Mouse (Mus musculus) embryonic facial prominence, embryonic 13.5 days (tissue): ENCODE data around the gene Nme7. TPM values are rescaled to one million over a fixed set of nuclear protein-coding genes. Genes with fewer than 3 reads are reported as not detected.

Source experiments
- ATAC-seq: fragments of 200-750 bp; cut with Nextera tagmentation; 2 replicates; pipeline ENCODE4 v1.8.0; 2017; ENCODE audit warnings: low read depth; ENCODE audit not compliant: insufficient number of reproducible peaks, insufficient read depth, low FRiP score, low TSS enrichment
- H3K27ac ChIP-seq: fragments of 300-500 bp; sonication (generic); 2 replicates; pipeline ENCODE4 v1.5.1; 2015; ENCODE audit warnings: moderate library complexity, mild to moderate bottlenecking, inconsistent platforms
- H3K27me3 ChIP-seq: fragments of 300-500 bp; sonication (generic); 2 replicates; pipeline ENCODE4 v1.6.1; 2015; ENCODE audit warnings: mild to moderate bottlenecking, inconsistent platforms
- H3K36me3 ChIP-seq: fragments of 300-500 bp; sonication (generic); 2 replicates; pipeline ENCODE4 v1.6.1; 2015; ENCODE audit warnings: mild to moderate bottlenecking, inconsistent platforms
- H3K4me1 ChIP-seq: fragments of 300-500 bp; sonication (generic); 2 replicates; pipeline ENCODE4 v1.6.1; 2015; ENCODE audit warnings: inconsistent platforms
- H3K4me2 ChIP-seq: fragments of 300-500 bp; sonication (generic); 2 replicates; pipeline ENCODE4 v1.6.1; 2015; ENCODE audit warnings: moderate library complexity, mild to moderate bottlenecking, inconsistent platforms
- H3K4me3 ChIP-seq: fragments of 300-500 bp; sonication (generic); 2 replicates; pipeline ENCODE4 v1.5.1; 2015; ENCODE audit warnings: mild to moderate bottlenecking, inconsistent platforms
- H3K9ac ChIP-seq: fragments of 300-500 bp; sonication (generic); 2 replicates; pipeline ENCODE4 v1.6.1; 2015; ENCODE audit warnings: mild to moderate bottlenecking, inconsistent platforms
- H3K9me3 ChIP-seq: fragments of 300-500 bp; sonication (generic); 2 replicates; pipeline ENCODE4 v1.6.1; 2016; ENCODE audit warnings: inconsistent platforms
- WGBS: fragments of 180-500 bp; shearing (Covaris S2); methylation state at CpG from one replicate; pipeline ENCODE4 v1.1.7; 2015; ENCODE audit warnings: mixed read lengths; 5-methylcytosine and 5-hydroxymethylcytosine counted together
- polyA plus RNA-seq: library from polyadenylated mRNA; unstranded; fragments of >200 nt; fragmentation: Nextera tagmentation; extraction: Ambion mirVana; gene quantifications from 2 replicates; pipeline ENCODE4 v1.2.1, GENCODE M21; 2015

The Nme7 gene
- polyA plus RNA-seq, 1 experiment from 2014 or later: 48.3 TPM

DNA sequence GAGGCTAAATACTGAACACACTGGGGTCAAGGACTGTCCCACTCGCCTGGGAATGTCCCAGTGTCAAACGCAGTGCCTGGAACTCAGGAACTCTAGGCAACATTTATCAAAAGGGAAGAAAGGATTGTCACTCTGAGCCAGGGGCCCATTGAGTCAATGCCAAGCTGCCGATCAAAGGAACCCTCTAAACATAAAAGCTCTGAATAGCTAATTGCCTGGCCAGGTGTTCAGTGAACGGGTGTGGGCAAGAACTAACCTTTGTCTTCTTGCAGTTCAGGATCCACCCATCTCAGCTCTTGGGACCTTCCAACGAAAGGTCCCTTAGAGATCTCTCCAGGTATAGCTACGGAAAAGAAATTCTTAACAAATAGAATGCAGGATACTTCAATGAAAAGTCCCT lies 167.1 kb downstream of the Nme7 start:
- Histone ChIP-seq H3K4me2 (no peak overlapping the region), H3K4me3 (no peak overlapping the region), H3K27me3 (no peaks in the 10 kb centered on the region), H3K27ac (no peak overlapping the region), H3K9ac (no peak overlapping the region), H3K4me1 (no peaks in the 10 kb centered on the region), H3K9me3 (no peaks in the 10 kb centered on the region), H3K36me3 (no peaks in the 10 kb centered on the region)
- 75% methylated on average over 6 of the region's 6 CpGs for whole genome bisulfite sequencing
- no peak for ATAC-seq

DNA sequence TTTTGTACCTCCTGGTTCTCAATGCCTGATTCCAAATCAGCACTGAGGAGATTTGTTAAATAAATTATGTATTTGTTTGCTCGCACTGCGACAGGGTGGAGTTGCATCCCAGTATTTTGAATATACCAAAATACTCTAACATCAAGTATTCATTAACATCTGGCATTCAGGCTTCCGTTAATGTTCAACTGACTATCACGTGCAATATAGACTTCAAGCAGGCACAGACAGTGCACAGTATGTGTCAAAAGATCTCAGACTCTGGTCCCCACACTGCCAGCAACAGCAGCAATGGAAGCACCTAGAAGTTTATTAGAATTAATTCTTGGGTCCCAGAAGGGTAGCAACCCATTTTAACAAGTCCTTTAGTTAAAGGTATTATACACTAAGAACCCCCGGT lies 167.7 kb downstream of the Nme7 start:
- WGBS: 93% methylated on average over 5 of the region's 5 CpGs

GRCm38 (mm10) chr1:164473398-164473797 lies 169.5 kb downstream of the Nme7 start:
- Histone ChIP-seq H3K9ac (no peak overlapping the region), H3K36me3 (no peaks in the 10 kb centered on the region), H3K27ac (no peak overlapping the region), H3K4me1 (no peaks in the 10 kb centered on the region), H3K4me3 (no peak overlapping the region), H3K9me3 (no peaks in the 10 kb centered on the region), H3K27me3 (no peaks in the 10 kb centered on the region), H3K4me2 (no peak overlapping the region)
- ATAC-seq: no peak
- WGBS: 90% methylated on average over 7 of the region's 7 CpGs

More for the DNA sequence above, 167.7 kb downstream of the Nme7 start:
- no peak overlapping the region for H3K27ac ChIP-seq
- ATAC-seq: no peak
- no peaks in the 10 kb centered on the region for H3K4me1 ChIP-seq
- no peaks in the 10 kb centered on the region for H3K36me3 ChIP-seq
- no peak overlapping the region for H3K4me2 ChIP-seq
- no peaks in the 10 kb centered on the region for H3K27me3 ChIP-seq
- H3K4me3 ChIP-seq: no peak overlapping the region
- H3K9ac ChIP-seq: no peak overlapping the region
- H3K9me3 ChIP-seq: no peaks in the 10 kb centered on the region

DNA sequence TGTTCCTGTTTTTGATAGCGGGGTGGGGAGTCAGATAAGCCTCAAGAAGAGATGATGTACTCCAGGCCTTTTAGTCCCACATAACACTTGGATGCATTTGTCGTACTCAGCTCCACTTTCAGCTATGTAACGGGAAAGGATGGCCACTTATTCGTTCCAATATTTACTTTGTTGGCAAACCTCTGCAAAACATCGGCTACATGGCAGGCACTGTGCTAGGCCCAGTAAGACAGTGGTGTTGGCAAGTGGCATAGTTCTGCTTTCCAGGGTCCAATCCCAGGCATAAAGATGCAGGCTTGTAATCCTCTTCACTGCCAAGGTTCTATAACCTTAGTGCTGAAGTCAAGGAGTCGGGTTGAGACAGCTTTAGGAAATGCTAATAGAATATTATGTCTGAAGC lies 170.4 kb downstream of the Nme7 start:
- Histone ChIP-seq H3K4me2 (no peak overlapping the region), H3K9ac (no peak overlapping the region), H3K9me3 (no peaks in the 10 kb centered on the region), H3K27me3 (no peaks in the 10 kb centered on the region), H3K4me1 (no peaks in the 10 kb centered on the region), H3K27ac (no peak overlapping the region), H3K4me3 (no peak overlapping the region), H3K36me3 (no peaks in the 10 kb centered on the region)
- 88% methylated on average over 6 of the region's 6 CpGs for WGBS
- no peak for ATAC-seq

- Histone ChIP-seq H3K4me3 (no peak overlapping the region), H3K27ac (no peak overlapping the region), H3K4me2 (no peak overlapping the region), H3K27me3 (no peaks in the 10 kb centered on the region), H3K36me3 (no peaks in the 10 kb centered on the region), H3K4me1 (no peaks in the 10 kb centered on the region), H3K9me3 (no peaks in the 10 kb centered on the region), H3K9ac (no peak overlapping the region)
- ATAC-seq: no peak
- 74% methylated on average over 7 of the region's 7 CpGs for WGBS
Measured at GRCm38 (mm10) chr1:164474778-164475511, 171.0 kb downstream of the Nme7 start.

DNA sequence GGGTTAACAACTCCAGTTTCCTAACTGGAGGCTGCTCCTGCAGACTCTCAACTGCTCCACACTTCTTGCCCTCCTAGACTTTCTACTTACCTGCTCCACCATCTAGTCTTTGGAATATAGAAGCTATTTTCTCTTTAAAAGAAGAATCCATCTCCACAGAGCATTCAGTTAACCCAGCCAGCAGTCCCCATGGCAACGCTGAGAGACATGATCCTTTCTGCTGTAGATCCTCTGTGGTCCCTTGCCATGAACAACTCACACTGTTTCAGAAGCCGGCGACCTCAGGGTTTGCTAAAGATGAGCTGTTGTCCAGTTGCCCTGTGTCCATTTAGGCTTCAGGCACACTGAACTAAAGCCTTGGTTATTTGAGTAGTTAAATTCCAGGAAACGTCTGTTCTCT lies 172.0 kb downstream of the Nme7 start:
- H3K4me1 ChIP-seq: no peaks in the 10 kb centered on the region
- 79% methylated on average over 4 of the region's 4 CpGs for WGBS
- H3K27me3 ChIP-seq: no peaks in the 10 kb centered on the region
- no peak overlapping the region for H3K9ac ChIP-seq
- no peak overlapping the region for H3K4me3 ChIP-seq
- H3K4me2 ChIP-seq: no peak overlapping the region
- no peak for ATAC-seq
- H3K9me3 ChIP-seq: no peaks in the 10 kb centered on the region
- no peak overlapping the region for H3K27ac ChIP-seq
- H3K36me3 ChIP-seq: no peaks in the 10 kb centered on the region

DNA sequence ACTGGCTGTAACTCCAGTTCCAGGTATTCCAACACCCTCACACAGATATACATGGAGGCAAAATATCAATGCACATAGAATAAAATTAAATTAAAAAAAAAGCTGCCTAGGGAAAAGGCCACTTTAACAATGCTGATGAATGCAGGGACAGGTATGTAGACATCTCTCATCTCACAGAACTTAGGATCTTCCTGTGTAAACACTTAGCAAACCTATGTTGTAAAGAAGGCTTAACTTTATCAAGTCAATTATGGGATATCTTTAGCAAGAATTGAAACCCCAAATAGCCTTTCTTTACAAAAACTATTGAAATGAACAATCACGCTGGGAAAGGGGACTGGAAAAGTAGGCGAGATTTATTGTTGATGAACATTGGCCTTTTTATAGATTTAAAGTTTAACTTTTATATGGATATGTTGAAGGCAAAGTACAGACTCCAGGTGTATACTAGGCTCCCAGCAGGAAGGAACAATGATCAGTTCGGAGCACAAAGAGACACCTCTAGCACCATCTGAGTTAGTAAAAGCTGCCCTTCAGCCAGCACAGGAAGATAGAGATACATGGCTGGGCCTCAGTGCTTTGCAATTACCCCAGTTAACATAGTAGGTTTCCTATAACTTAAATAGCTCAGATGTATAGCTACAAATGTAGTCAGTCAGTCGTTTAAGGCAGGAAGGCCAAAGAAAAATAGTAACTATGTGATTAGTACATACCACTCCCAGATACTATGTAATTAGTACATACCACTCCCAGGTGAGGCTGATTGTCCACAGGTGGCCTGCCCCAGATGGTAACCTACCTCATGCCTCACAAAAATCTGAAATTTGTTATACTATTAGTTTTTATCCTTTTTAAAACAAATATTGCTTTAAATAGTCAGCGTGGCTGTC lies 177.1 kb downstream of the Nme7 start:
- no peaks in the 10 kb centered on the region for H3K4me1 ChIP-seq
- no peak for ATAC-seq
- H3K27ac ChIP-seq: no peak overlapping the region
- H3K9me3 ChIP-seq: no peaks in the 10 kb centered on the region
- H3K36me3 ChIP-seq: no peaks in the 10 kb centered on the region
- H3K4me2 ChIP-seq: no peak overlapping the region
- H3K27me3 ChIP-seq: no peaks in the 10 kb centered on the region; the same call in 1 of the 2 replicates
- no peak overlapping the region for H3K9ac ChIP-seq
- WGBS: 84% methylated on average over 5 of the region's 5 CpGs
- H3K4me3 ChIP-seq: no peak overlapping the region

GRCm38 (mm10) chr1:164481645-164482354 lies 177.9 kb downstream of the Nme7 start:
- ATAC-seq: no peak
- Histone ChIP-seq H3K9ac (no peak overlapping the region), H3K36me3 (no peaks in the 10 kb centered on the region), H3K4me3 (no peak overlapping the region), H3K4me1 (no peaks in the 10 kb centered on the region), H3K4me2 (no peak overlapping the region), H3K27me3 (no peaks in the 10 kb centered on the region; the same call in 1 of the 2 replicates), H3K9me3 (no peaks in the 10 kb centered on the region), H3K27ac (no peak overlapping the region)
- 54% methylated on average over 9 of the region's 9 CpGs for WGBS

- Histone ChIP-seq H3K4me1 (no peaks in the 10 kb centered on the region), H3K27ac (no peak overlapping the region), H3K9ac (no peak overlapping the region), H3K4me2 (no peak overlapping the region), H3K27me3 (no peaks in the 10 kb centered on the region; the same call in 1 of the 2 replicates), H3K9me3 (no peaks in the 10 kb centered on the region), H3K36me3 (no peaks in the 10 kb centered on the region), H3K4me3 (no peak overlapping the region)
- WGBS: 54% methylated on average over 3 of the region's 3 CpGs
- no peak for ATAC-seq
Measured at GRCm38 (mm10) chr1:164482833-164483232, 178.9 kb downstream of the Nme7 start.

DNA sequence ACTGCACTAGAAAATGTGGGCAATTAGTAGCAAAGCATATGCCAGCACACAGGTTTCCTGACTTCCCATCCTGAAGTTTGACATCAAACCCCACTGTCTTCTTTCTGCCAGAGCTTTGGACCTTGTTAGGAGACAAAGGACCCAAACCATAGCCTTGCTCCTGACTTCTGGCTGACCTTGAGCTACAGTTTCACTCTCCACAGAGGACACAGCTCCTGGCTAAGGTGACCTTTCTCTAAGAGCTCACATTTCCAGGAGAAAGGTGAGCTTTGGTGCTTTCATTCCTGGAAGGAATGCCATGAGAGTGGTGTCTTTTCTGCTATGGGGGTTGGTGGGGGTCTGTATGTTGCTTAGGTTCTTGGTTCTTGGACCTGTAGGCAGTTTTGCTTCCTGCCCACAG lies 179.8 kb downstream of the Nme7 start:
- no peaks in the 10 kb centered on the region for H3K4me1 ChIP-seq
- H3K36me3 ChIP-seq: no peaks in the 10 kb centered on the region
- ATAC-seq: no peak
- no peak overlapping the region for H3K27ac ChIP-seq
- H3K9me3 ChIP-seq: no peaks in the 10 kb centered on the region
- no peaks in the 10 kb centered on the region; the same call in 1 of the 2 replicates for H3K27me3 ChIP-seq
- no peak overlapping the region for H3K9ac ChIP-seq
- no peak overlapping the region for H3K4me3 ChIP-seq
- H3K4me2 ChIP-seq: no peak overlapping the region
